Mouse (Mus musculus) retina, embryonic 14.5 days (tissue): Measurements from ENCODE around the gene Slc6a9.
A peak's percentile ranks its signal among the peaks of the same experiment; 100 is the strongest.

Experiments
- DNase-seq: peaks from one replicate; pipeline ENCODE4 v3.0.0-alpha.2; 2015; ENCODE audit warnings: low spot score

Slc6a9 gene

DNA sequence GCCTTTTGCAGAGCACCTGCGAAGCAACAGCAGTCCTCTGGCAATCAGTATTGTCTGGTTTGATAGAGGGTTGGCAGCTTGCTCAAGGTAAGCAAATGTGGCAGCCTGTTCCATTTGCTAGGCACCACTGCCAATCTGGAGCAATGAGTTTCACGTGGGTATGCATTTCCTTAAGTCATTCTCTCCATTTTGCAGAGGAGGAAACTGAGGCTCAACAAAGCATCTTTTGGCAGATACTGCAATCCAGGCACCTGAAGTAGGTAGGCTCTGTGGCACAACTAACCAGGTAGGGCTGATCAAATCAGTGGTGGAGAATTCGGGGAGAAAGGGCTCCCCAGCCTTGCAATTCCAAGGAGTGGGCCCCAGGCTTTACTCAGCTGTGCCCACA lies at the start of gene Slc6a9:
Gene Slc6a9, plus strand, starts transcription at position 50 of the 388 bp plus-strand sequence.
- DNase-seq, result no peak

DNA sequence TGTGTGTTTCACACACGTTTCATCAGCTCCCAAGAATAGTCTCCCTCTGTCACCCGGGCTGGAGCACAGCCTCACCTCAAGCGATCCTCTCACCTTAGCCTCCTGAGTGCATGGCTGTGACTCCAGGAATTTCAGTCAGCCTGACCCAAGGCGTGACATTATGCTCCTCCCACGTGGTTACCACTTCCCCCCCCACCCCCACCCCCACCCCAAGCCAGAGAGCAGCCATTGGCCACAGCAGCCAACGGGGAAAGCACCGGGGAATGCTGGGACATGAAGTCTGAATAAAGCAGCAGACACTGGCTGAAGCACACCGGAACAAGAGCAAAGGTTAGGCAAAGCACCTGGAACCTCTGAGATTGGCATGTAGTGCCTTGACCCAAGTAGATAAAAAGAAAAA lies 47.3 kb upstream of the Slc6a9 start:
- peak; percentile 11 for DNase-seq

DNA sequence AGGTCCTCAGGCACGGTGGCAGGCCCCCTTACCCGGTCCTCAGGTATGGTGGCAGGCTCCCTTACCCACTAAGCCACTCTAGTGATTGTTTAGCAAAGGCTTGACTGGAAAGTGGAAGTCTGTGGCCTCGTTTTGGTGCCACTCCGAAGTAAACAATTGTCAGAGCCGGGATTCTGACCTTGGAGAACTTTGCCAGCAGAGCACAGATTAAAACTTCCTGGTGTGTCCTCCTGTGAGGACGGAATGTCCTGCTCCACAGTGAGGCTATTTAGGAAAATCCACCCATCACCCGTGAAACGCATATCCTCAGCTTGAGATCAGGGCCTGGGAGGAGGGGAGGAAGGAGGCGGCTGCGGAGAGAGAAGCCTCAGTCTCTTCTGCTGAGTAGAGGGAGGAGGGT lies 46.0 kb upstream of the Slc6a9 start:
- DNase-seq, result no peak

DNA sequence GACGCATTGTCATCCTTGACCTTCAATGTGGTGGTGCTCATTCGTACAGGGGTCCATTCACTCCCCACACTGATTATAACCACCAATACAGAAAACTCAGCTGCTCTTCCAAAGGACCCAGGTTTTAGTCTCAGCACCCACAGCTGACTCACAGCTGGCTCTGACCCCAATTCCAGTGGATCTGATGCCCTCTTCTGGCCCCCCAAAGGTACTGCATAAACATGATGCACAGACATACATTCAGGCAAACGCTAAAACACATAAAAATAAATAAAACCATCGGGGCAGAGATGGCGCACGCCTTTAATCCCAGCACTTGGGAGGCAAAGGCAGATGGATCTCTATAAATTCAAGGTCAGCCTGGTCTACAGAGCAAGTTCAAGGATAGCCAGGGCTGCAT lies 34.4 kb upstream of the Slc6a9 start:
- no peak for DNase-seq

DNA sequence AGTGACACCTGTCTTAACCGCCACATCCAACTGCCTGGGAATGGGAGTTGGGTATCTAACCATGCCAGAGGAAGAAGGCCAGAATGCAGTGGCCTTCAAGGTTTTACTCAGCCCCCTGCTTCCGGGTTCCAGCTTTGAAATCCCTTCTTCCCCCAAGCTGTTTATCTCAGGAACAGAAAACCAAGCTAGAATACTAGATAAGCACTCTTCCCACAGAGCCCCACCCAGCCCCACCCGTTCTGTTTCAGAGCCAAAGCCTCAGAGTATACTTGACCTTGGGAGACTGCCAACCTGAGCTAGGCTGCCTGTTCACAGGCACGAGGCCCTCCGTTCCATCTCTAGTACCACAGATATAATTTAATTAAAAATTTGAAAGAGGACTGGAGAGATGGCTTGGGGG lies 27.3 kb upstream of the Slc6a9 start:
- DNase-seq, result no peak

DNA sequence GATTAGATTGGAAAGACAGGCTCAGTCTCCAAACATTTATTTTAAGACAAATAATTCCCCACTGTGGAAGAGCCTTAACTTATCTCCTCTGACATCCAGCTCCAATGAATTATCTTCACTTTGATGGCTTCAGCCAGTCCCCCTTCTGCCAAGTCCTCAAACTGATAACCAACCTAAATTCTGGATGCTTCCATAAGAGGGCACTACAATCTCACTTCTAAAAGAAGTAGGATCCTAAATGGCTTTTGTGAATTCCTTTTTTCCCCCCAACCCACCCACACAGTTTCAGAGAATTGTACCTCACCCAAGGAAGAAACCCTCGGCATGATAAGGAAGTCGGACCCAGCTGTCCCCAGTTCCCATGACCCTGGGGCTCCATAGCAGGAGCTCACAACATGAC lies 23.4 kb upstream of the Slc6a9 start:
- DNase-seq, result peak; percentile 24

DNA sequence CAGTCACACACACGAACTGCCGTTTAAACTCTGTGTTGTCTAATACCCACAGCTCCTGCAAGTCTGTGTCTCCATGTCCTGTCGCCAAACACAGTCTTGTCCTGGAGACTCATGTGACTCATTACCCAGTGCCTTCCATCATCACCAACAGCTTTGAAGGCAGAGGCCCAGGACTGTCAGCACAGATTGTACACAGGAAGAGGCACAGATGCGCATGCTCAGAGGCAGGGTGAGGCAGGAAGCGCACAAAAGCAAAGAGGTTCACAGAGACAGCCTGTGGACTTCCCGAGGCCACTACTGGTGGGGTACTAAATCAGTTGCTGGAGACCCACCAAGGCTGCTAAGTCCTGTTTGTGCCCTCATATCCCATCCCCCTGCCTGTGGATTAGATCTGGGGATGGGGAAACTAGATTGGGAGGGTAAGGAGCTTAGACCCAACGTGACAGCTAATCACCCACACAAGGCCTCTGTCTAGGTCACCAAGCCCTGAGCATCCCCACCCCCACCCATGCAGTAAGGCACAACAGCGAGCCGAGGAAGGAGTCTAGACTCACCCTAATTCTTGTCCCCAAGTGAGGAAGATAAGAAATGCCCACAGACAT lies 20.6 kb upstream of the Slc6a9 start:
- peak; percentile 16 for DNase-seq

DNA sequence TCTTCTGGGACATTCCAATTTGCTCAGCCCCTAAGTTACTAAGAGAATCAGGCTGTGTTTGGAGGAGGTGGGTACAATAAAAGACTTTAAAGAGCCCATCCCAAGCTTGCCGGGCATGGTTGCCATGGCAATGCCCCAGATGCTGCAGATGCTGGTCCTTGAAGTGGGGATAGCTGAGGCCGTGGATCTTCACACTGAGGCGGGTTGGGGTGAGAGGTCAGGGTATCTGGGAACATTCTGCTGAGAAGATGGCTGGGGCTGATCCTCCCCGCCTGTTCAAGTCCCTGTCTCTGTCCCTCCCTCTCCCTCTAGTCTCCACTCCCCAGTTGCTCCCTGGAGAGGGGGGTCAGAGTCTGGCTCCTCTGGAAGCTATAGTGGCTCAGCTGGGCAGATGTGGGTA lies 20.0 kb upstream of the Slc6a9 start:
- DNase-seq, result peak; percentile 41

DNA sequence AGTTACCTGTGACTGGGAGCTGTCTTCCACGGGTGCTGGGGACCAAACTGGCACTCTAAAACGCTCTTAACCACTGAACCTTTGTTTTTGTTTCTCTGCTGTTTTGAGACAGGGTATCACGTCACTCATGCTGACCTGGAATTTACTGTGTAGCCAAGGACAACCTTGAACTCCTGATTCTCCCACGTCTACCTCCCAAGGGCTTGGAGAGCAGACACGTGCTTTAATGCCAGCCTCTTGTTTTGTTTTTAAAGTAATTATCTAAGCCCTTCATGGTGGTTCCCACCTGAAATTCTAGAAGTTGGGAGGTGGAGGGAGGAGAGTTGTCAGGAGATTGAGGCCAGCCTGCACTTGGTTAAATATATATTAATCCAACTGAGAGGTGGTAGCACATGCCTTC lies 17.5 kb upstream of the Slc6a9 start:
- no peak for DNase-seq

DNA sequence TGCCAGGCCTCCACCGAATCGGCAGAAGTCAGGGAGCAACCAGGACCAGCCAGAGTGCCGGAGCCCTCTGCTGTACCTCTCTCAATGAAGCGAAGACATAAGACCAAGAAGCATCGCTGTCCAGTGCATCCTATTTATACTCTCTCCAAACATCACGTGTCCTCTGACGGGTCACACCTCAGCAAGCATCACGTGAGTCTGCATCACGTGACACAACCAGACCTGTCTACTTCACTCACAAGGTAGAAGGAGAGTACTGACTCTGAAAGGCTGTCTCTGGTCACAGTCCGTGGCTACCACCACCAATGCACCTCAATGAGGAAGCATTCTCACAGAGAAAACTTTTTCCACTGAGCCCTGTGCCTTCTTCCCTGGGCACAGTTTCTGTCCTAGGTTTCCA lies 16.3 kb upstream of the Slc6a9 start:
- DNase-seq, result no peak

DNA sequence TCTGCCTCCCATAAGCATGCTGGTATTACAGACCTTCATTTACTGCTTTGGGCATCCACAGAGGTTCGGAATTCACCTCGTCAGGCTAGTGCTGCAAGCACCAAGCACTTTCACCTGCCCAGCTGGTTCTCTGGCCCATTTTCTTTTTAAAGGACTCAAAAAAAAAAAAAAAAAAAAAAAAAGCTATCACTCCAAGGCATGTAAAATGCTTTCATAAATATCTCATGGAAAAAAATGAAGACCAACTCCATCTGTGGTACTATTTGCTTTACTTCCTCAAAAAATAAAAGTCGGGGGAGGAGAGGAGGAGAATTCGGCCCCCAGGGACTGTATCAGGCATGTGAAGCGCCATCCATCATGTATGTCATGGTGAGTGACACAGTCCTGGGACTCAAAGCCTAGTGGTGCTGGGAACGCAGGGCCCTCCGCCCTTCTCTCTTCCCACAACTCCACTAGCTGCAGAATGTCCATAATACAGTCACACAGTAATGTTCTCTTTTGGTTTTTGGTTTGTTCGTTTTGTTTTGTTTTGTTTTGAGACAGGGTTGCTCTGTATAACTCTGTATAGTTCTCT lies 5.6 kb upstream of the Slc6a9 start:
- no peak for DNase-seq

DNA sequence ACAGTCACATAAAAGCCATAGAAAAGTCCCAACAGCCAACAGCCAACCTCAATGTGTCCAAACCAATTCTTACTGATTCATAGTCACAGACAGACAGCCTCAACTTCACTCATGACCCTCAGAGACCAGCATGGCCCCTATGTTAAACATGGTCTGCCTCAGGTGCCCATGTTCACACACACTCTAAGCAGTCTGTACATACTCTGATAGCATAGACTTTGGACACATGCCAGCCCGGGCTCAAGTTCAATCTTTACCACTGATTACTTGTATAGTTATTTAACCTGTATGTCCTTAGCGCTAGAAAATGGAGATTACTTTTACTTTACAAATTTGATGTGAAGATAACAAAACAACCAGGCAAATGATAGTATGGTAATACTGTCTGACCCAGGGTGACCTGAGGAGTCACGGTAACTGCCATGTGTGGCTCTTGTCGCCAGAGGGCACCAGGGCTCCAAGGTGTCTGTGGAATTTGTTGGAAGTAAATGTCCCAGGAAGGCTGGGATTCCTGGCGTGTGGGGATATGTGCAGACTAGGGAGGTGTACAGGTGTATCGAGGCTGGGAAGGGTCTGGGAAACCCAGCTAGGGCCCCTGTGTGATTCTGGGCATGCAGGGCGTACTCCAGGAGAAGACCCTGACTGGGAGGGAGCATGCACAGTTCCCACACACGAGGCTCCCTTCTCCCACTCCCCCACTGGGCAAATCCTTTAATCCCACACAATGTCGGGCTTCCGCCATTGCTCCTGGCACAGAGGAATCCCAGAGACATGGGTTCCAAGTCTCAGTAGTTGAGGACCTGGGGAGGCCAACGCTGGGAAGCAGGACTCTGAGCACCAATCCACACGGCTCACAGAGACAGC lies 4.8 kb upstream of the Slc6a9 start:
- DNase-seq, result peak; percentile 83

DNA sequence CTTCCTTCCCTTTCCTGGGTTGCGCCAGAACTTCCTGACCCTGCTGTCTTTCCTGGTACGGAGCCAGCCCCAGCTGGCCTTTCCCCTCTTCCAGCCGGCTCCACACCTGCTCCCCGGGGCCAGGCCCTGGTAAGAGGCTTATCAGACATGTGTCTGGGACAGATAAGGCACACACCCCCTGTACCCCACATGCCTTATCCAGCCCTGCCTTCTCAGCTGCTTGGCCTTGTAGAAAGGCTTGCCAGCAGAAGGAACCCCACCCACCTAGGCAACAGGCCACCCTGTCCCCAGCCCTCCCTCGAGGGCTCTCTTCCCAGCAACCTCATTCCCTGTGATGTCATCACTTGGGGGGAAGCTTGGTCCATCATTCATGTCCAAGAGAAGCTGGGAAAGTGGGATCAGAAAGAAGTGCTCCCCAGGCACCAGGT lies 4.2 kb upstream of the Slc6a9 start:
- no peak for DNase-seq

DNA sequence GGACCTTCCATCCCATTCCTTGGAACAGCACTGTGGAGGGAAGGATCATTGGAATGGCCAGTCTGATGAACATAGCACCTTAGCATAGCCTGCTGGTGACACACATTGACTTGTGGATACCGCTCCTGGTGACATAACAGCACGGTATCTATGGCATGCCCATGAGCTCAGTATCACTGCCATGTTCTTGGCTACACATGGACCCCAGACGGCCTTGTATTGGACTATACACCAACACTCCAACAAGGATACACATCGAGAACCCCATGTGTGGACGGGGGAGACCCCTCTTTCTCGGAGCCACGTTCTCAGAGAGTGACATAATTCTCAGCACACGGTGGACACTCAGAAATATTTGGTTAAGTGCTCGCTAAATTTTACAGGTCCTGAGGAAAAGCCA lies 3.5 kb upstream of the Slc6a9 start:
- no peak for DNase-seq

DNA sequence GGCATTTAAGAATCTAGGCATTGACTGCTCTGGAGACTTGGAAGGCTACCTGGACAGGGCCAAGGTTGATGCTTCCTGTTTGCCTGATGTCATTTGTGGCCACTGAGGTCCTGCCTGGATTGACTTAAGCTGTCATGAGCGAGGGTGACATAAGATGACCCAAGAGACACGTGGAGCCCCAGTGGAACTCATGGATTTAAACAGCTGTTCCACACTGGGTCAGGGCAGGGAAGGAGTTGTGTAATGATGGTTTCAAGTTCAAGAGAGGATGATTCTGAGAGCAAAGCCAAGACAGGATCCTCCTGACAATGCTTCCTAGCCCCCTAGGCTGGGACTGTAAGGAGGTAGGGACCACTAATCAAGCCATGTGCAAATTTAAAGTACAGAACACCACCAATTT lies 2.8 kb upstream of the Slc6a9 start:
- DNase-seq, result no peak

DNA sequence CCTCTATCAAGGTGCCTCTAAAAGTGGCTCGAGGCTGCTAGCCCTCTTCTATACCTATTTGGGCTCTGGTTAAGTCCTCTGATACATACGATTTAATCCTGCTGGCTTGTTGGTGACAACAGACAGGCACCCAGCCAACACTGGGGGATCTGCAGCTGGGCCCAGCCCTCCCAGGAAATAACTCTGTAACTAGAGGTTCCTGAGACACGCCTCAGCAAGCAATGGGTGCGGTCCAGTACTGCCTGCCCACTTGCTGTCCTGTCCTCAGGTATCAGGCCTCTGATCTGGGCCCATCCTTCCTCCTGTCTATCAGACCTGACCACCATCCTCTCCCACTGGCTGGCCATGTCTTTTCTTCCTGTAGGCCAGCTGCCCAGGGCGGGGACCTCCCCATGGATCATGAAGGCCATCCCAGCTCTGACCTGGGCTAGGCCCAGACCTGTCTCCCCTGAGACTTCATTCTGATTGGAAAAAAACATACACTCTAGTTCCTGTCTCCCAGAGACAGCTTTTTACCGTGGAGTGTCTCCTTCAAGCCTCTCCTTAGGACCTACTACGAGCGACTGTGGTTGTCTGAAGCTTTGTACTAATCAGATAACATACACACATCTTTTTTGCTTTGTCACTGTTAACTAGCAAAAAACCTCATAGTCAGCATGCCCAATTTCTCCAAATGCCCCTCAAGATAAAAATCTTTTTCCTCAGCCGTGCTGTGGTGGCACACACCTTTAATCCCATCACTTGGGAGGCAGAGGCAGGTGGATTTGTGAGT lies 2.2 kb upstream of the Slc6a9 start:
- DNase-seq, result no peak

DNA sequence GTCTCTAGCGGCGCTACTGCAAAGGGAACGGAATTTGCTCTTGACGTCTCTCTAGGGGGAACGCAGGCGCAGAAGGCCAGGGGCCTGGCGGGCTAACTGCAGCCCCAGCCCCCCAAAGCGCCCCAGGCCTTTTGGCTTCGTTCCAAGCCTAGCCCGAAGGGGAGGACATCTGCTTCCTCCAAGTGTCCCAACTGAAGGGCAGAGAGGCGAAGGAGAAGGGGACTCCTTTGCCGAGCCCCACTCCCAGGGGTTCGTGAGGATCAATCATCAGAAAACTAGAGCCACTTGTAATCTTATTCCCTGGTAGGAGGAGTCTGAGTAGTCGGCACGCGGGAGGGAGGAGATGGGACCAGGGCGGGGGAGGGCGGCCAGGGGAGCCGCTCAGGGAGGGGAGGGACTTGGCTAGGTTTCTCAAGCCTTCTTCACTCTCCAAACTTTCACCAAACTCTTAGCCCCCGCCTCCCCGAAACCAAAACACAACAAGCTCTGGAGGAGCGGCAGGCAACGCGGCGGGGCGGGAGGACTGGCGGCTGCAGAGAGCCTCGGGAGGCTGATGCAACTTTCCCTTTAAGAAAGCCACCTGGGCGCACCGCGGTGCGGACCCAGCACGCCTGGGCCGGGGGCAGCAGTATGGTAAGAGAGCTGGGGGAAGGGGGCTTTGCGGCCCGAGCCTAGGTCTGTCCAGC lies 682 bp downstream of the Slc6a9 start:
- DNase-seq, result peak; percentile 66

DNA sequence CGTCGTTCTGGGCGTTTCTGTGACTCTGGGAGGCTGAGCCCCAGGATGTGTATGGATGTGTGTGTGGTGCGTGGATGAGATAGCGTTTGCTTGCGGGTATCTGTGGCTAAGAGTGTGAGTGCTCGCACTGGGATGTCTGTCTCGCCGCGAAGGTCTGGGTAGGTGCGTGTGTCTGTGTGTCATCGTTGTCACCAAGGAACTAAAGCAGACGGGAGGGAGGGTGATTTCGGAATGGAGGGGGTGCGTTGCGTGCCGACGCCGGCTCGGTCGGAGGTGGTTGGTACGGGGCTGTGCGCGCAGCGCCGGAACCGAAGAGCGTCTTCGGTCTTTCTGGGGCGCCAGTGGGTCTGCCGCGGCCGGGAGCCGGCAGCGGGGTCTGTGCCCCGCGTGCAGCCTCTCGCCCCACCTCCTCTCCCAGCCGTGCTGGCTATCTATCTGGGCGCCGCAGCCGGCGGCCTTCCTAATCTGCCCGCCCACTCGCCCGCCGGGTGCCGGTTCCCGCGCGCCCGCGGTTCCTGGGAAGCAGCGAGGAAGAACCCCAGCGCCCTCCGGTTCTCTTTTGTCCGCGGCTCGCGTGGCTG lies 1.3 kb downstream of the Slc6a9 start:
- DNase-seq, result peak; percentile 55

DNA sequence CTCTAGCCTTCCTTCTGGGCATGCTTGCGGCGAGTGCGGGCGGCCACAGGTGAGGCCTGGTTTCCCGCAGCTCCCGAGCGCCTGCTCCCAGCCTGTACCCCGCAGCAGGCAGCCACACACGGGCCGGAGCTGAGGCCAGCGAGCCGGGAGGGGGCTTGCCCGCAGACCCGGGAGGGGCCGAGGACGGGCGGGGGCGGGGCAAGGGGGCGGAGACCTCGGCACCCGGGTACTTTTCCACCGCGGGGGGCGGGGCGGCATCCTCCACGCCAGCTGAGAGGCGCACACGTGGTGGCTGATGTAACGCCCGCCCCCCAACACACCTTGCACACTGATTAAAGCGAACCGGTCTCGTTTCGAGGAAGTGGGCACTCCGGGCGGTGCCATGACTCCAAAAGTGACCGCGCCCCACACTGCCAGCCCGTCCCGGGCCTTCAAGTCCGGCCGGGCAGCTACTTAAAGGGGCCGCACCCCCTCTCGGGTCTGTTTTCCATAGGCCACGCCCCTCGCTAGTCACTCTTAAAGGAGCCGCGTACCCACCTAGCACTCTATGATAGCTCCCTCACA lies 2.0 kb downstream of the Slc6a9 start:
- peak; percentile 87 for DNase-seq

DNA sequence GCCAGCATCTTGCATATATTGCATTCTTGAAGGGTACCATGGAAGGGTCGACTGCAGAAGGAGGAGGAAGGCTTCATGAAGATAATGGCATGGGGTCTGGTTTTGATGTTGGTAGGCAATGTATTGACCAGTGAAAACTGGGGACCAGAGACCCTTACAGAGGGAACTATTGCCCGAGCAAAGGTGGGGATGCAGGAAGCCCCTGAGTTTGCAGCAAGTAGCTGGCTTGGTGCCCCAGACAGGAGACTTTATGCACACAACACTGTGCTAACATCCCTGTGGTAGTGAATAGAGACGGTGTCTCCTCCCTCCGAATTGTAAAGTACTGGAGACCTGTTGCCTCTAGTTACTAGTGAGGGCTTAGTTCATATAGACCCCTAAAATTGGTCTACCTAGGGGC lies 3.0 kb downstream of the Slc6a9 start:
- DNase-seq, result no peak

DNA sequence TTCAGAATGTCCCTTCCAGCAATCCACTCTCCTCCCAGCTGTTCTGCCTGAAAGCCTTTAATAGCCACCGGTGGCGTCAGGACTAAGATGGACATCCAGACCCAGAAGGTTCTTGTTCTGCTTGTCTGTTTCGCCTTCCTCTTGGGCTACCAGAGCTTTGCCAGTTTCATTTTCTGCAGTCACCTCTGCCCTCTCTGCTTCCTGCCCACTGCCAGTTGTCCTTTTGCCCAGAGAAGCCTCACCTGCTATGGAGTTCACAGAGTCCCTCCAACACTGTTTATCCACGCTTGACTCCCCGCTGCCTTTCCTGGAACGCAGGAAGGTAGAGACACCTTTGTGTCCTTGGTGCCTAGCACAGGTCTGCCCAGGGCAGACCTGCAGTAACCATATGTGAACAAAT lies 5.1 kb downstream of the Slc6a9 start:
- no peak for DNase-seq
